Mouse (Mus musculus): ENCODE measurements around the gene Mns1. TPM values are rescaled to one million over a fixed set of nuclear protein-coding genes. Genes with fewer than 3 reads are reported as not detected.

Gene Mns1
- under 1 TPM; 0.14 to 0.42 TPM for total RNA-seq (2021)
- polyA plus RNA-seq (2012; rRNA removed), result 0.06 and 0.16 TPM in 2 replicates
- long read RNA-seq, result 0 reads

DNA sequence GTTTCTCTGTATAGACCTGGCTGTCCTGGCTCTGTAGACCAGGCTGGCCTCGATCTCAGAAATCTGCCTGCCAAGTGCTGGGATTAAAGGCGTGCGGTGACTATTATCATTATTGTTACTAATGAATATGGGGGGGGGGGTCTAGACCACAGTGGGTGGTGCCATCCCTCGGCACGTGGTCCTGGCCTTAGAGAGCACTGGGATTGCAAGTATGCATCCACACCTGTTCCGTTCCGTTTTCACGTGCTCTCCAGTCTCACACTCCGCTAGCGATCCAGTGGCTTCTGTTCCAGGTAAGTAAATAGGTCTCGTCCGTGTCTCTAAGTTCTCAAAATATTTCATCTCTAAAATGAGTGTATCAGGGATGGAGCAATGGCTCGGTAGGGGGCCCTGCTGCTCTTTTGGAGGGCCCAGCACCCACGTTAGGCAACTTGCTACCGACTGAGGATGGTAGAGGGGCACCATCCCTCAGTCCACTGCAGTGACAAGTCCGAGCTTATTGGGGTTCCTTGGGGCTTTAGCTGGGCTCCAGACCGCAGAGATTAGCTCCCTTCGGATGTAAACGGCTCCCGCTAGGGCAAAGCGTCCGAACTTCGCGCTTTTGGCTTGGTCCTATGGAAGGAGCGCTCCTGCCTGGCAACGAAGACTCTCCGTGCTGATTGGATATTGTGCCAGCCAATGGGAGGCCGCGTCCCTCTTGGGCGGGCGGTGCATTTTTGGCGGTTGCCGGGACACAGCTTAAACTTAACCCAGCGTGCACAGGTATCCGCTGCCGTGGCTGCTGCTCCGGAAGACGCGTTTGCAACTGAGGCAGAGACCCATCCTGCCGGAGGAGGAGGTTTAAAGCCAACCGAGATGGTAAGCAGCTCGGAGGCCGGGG lies at the start of gene Mns1:
Gene Mns1, plus strand, starts transcription at position 190 of the 880 bp plus-strand sequence.
- H3K4me3 ChIP-seq, result peak within 1 kb of the TSS; percentile 62
- TF ChIP-seq CTCF (IDR thresholded peaks at IDR 0.05) (peak; percentile 29), POLR2A (IDR thresholded peaks at IDR 0.05; ENCODE audit: insufficient read depth, low read depth, low read length) (no peak)
- no peaks in the 10 kb centered on the region for H3K4me1 ChIP-seq (ENCODE audit: control insufficient read depth, insufficient read depth, low read length)
- H3K27ac ChIP-seq, result no peak within 1 kb of the TSS
- WGBS, result 4% methylated on average over 43 of the region's 43 CpGs
- intact Hi-C loops (cut with DNase I), result no loop called here
- H3K27me3 ChIP-seq (ENCODE audit: control insufficient read depth, insufficient read depth, low read length), result no peaks in the 10 kb centered on the region
- peak; percentile 94 for DNase-seq
- no peaks in the 10 kb centered on the region for H3K36me3 ChIP-seq (ENCODE audit: control insufficient read depth, insufficient read depth, low read length)
- peak within 1 kb of the TSS; percentile 43 for H3K9ac ChIP-seq (ENCODE audit: low read depth, low read length)
- H3K79me2 ChIP-seq (replicated peaks; ENCODE audit: control insufficient read depth, insufficient read depth, low read length), result no peaks in the 10 kb centered on the region

DNA sequence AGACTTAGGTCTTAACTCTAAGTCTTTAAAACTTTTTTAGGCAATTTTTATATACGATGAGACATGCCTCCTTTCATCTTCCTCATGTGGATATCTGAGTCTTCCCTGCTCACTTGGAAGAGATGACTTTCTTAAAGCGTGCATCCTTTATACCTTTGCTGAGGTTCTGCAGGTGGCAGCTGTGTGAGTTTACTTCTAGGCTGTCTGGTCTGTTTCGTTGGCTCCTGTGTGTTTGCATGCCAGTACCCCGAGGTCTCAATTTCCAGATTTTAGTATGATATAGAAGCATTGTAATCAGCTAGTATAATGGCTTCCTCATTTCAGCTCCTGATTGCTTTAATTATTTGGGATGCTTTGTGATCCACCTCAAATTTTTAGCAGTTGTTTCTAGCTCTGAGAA lies 48.9 kb upstream of the Mns1 start:
- Histone ChIP-seq H3K9ac (ENCODE audit: low read depth, low read length) (no peak overlapping the region), H3K36me3 (ENCODE audit: control insufficient read depth, insufficient read depth, low read length) (no peaks in the 10 kb centered on the region), H3K27me3 (ENCODE audit: control insufficient read depth, insufficient read depth, low read length) (no peaks in the 10 kb centered on the region), H3K79me2 (replicated peaks; ENCODE audit: control insufficient read depth, insufficient read depth, low read length) (no peaks in the 10 kb centered on the region), H3K4me3 (no peak overlapping the region), H3K4me1 (ENCODE audit: control insufficient read depth, insufficient read depth, low read length) (no peaks in the 10 kb centered on the region), H3K27ac (no peak overlapping the region)
- TF ChIP-seq CTCF (IDR thresholded peaks at IDR 0.05) (no peak), EP300 (IDR thresholded peaks at IDR 0.05; ENCODE audit: insufficient read depth, low read depth, low read length) (no peak), POLR2A (IDR thresholded peaks at IDR 0.05; ENCODE audit: insufficient read depth, low read depth, low read length) (no peak)
- no peak for DNase-seq
- 83% methylated on average over 4 of the region's 4 CpGs for WGBS
- intact Hi-C loops (cut with DNase I), result no loop called here

DNA sequence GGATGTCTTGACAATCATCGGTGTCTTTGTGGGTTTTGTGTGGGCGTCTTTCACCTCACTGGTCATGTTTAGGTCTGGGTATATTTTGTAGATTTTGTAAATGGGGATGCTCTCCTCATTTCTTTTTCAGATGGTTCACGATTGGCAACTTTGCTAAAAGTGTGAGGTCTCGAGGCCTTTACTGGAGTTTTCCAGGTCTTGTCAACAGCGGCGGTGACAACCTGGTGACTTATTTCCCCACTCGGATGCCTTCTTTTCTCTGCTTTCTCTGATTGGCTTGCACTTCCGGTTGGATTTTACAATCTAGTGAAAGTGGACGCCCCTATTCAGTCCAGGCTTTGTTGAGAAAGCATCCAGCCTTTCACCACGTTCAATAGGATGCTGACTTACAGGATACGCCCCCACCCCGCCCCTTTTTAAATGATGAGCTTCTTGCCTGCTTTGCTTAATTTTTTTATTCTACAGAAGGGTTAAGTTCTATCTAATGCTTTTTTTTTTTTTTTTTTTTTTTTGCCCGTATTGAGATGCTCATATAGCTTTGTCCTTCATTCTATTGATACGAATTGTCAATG lies 48.3 kb upstream of the Mns1 start:
- intact Hi-C loops (cut with DNase I), result no loop called here
- H3K27ac ChIP-seq, result no peak overlapping the region
- H3K36me3 ChIP-seq (ENCODE audit: control insufficient read depth, insufficient read depth, low read length), result no peaks in the 10 kb centered on the region
- H3K79me2 ChIP-seq (replicated peaks; ENCODE audit: control insufficient read depth, insufficient read depth, low read length), result no peaks in the 10 kb centered on the region
- WGBS, result 75% methylated on average over 14 of the region's 14 CpGs
- no peak for DNase-seq
- no peaks in the 10 kb centered on the region for H3K27me3 ChIP-seq (ENCODE audit: control insufficient read depth, insufficient read depth, low read length)
- no peaks in the 10 kb centered on the region for H3K4me1 ChIP-seq (ENCODE audit: control insufficient read depth, insufficient read depth, low read length)
- H3K4me3 ChIP-seq, result no peak overlapping the region
- H3K9ac ChIP-seq (ENCODE audit: low read depth, low read length), result no peak overlapping the region
- TF ChIP-seq CTCF (IDR thresholded peaks at IDR 0.05) (no peak), EP300 (IDR thresholded peaks at IDR 0.05; ENCODE audit: insufficient read depth, low read depth, low read length) (no peak), POLR2A (IDR thresholded peaks at IDR 0.05; ENCODE audit: insufficient read depth, low read depth, low read length) (no peak)

DNA sequence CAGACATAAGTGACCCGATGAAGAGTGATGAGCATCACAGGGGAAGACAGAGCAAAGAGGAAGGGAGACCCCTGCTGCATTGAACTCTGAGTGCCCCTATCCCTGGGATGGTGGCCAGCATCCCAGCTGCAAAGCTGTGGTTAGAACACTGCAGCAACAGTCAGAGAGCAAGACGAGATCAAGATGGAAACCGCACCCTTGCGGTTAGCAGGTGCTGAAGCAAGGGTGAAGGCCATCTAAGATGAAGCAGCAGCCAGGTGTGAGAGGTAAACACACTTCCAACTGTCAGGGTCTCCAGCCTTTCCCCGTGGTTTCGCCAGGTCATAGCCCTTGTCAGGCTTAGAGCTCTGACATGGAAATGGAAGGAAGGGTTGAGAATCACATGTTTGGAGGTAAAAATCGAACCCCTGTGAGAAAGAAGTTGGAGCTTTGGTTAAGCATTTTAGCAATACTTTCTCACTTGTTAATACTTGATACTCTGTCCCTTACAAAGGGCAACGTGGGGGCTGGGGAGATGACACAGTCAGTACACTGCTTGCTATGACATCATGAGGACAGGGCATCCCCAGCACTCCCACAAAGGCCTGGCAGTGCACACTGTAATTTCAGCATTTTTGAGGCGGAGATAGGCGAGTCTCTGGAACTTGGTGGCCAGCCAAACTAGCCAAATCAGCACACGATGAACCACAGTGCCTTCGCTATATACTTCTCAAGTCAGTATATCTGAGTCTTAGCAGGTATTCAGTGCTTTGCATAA lies 47.3 kb upstream of the Mns1 start:
- Histone ChIP-seq H3K27me3 (ENCODE audit: control insufficient read depth, insufficient read depth, low read length) (no peaks in the 10 kb centered on the region), H3K9ac (ENCODE audit: low read depth, low read length) (no peak overlapping the region), H3K79me2 (replicated peaks; ENCODE audit: control insufficient read depth, insufficient read depth, low read length) (no peaks in the 10 kb centered on the region), H3K4me1 (ENCODE audit: control insufficient read depth, insufficient read depth, low read length) (no peaks in the 10 kb centered on the region), H3K4me3 (no peak overlapping the region), H3K36me3 (ENCODE audit: control insufficient read depth, insufficient read depth, low read length) (no peaks in the 10 kb centered on the region), H3K27ac (no peak overlapping the region)
- 76% methylated on average over 12 of the region's 12 CpGs for WGBS
- TF ChIP-seq CTCF (IDR thresholded peaks at IDR 0.05) (no peak), POLR2A (IDR thresholded peaks at IDR 0.05; ENCODE audit: insufficient read depth, low read depth, low read length) (no peak), EP300 (IDR thresholded peaks at IDR 0.05; ENCODE audit: insufficient read depth, low read depth, low read length) (no peak)
- intact Hi-C loops (cut with DNase I), result no loop called here
- DNase-seq, result no peak

- no peak overlapping the region for H3K4me3 ChIP-seq
- WGBS, result 73% methylated on average over 7 of the region's 7 CpGs
- no peak for DNase-seq
- no peaks in the 10 kb centered on the region for H3K4me1 ChIP-seq (ENCODE audit: control insufficient read depth, insufficient read depth, low read length)
- no peaks in the 10 kb centered on the region for H3K36me3 ChIP-seq (ENCODE audit: control insufficient read depth, insufficient read depth, low read length)
- TF ChIP-seq CTCF (IDR thresholded peaks at IDR 0.05) (no peak), EP300 (IDR thresholded peaks at IDR 0.05; ENCODE audit: insufficient read depth, low read depth, low read length) (no peak), POLR2A (IDR thresholded peaks at IDR 0.05; ENCODE audit: insufficient read depth, low read depth, low read length) (no peak)
- intact Hi-C loops (cut with DNase I), result no loop called here
- no peak overlapping the region for H3K9ac ChIP-seq (ENCODE audit: low read depth, low read length)
- no peaks in the 10 kb centered on the region for H3K79me2 ChIP-seq (replicated peaks; ENCODE audit: control insufficient read depth, insufficient read depth, low read length)
- no peaks in the 10 kb centered on the region for H3K27me3 ChIP-seq (ENCODE audit: control insufficient read depth, insufficient read depth, low read length)
- H3K27ac ChIP-seq, result no peak overlapping the region
These were observed 45.1 kb upstream of the Mns1 start for GRCm38 (mm10) chr9:72392686-72393085.

Data from heart, adult 2 months (tissue).